Mouse (Mus musculus) C2C12 (cell line): ENCODE data around the gene Emcn.

Source experiments
- CTCF ChIP-seq: IDR thresholded peaks from one replicate; pipeline ENCODE4 v1.5.1; 2011; ENCODE audit not compliant: control insufficient read depth, insufficient read depth, insufficient read length
- FOSL1 ChIP-seq: IDR thresholded peaks from one replicate; pipeline ENCODE4 v1.8.0; 2011; ENCODE audit warnings: mild to moderate bottlenecking, low read length; ENCODE audit not compliant: poor library complexity, insufficient read depth, severe bottlenecking

DNA sequence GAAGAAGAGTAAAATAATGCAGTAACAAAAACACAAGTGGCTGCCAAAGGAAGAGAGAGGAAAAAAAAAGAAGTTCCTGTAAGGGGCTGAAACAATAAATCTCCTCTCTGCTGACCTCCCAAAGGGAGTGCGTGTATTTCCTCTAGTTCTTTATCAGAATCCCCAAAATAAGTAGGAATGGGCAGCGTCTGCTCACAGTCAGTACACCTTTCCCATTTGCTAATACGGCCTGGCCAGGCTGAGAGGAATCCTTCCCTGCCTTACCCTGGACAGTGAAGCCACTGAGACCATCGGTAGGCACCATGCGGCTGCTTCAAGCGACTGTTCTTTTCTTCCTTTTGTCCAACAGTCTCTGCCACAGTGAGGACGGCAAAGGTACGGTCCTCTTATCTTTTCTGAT, at the start of gene Emcn:
- TF ChIP-seq CTCF (no peak), FOSL1 (no peak)
